Mouse (Mus musculus): Measurements from ENCODE around the gene Ccdc144b.

GRCm38 (mm10) chr3:36000275-36001239 lies 52.8 kb downstream of the Ccdc144b start, which contains the start of gene Mccc1:
- no peak; the same call in 1 of the 2 replicates for TF ChIP-seq CTCF (IDR thresholded peaks at IDR 0.05; ENCODE audit: low read depth)
- TF ChIP-seq EP300 (IDR thresholded peaks at IDR 0.05; ENCODE audit: low read depth): no peak; the same call in 1 of the 2 replicates

Measured in liver, embryonic 14.5 days (tissue).